Mouse (Mus musculus): ENCODE data around the gene Mrpl36.
A peak's percentile ranks its signal among the peaks of the same experiment; 100 is the strongest.

Mrpl36 gene

GRCm38 (mm10) chr13:73327827-73328698, at the start of gene Mrpl36, which contains the start of gene Ndufs6:
Gene Mrpl36, plus strand, starts transcription at chr13:73328513.
Gene Ndufs6, minus strand, starts transcription at chr13:73328542.
- peak; percentile 92 to 93 for DNase-seq (ENCODE audit: low spot score in 2 of 2)

GRCm38 (mm10) chr13:73279196-73279595, 49.1 kb upstream of the Mrpl36 start:
- no peak for DNase-seq (ENCODE audit: low spot score in 2 of 2)

- no peak for DNase-seq (ENCODE audit: low spot score in 2 of 2)
These were observed 45.9 kb upstream of the Mrpl36 start for GRCm38 (mm10) chr13:73282407-73282806.

GRCm38 (mm10) chr13:73283534-73283933, 44.8 kb upstream of the Mrpl36 start:
- no peak for DNase-seq (ENCODE audit: low spot score in 2 of 2)

- peak; percentile 63 to 65 for DNase-seq (ENCODE audit: low spot score in 2 of 2)
These were observed 38.1 kb upstream of the Mrpl36 start for GRCm38 (mm10) chr13:73290206-73290605.

- no peak for DNase-seq (ENCODE audit: low spot score in 2 of 2)
These were observed 37.2 kb upstream of the Mrpl36 start for GRCm38 (mm10) chr13:73291102-73291501.

GRCm38 (mm10) chr13:73298717-73299116, 29.6 kb upstream of the Mrpl36 start:
- DNase-seq (ENCODE audit: low spot score in 2 of 2), result no peak

GRCm38 (mm10) chr13:73299322-73299721, 29.0 kb upstream of the Mrpl36 start:
- DNase-seq (ENCODE audit: low spot score in 2 of 2), result no peak

- DNase-seq (ENCODE audit: low spot score in 2 of 2), result no peak
These were observed 23.6 kb upstream of the Mrpl36 start for GRCm38 (mm10) chr13:73304729-73305128.

GRCm38 (mm10) chr13:73305398-73306084, 22.8 kb upstream of the Mrpl36 start:
- DNase-seq (ENCODE audit: low spot score in 2 of 2), result no peak

GRCm38 (mm10) chr13:73306085-73306410, 22.3 kb upstream of the Mrpl36 start:
- no peak for DNase-seq (ENCODE audit: low spot score in 2 of 2)

- DNase-seq (ENCODE audit: low spot score in 2 of 2), result no peak
These were observed 21.9 kb upstream of the Mrpl36 start for GRCm38 (mm10) chr13:73306430-73306829.

- peak in 1 of 2 experiments; percentile 26 for DNase-seq (ENCODE audit: low spot score in 2 of 2)
These were observed 18.0 kb upstream of the Mrpl36 start for GRCm38 (mm10) chr13:73310183-73310929.

- no peak for DNase-seq (ENCODE audit: low spot score in 2 of 2)
These were observed 8.3 kb upstream of the Mrpl36 start for GRCm38 (mm10) chr13:73320048-73320447.

GRCm38 (mm10) chr13:73322626-73323025, 5.7 kb upstream of the Mrpl36 start:
- DNase-seq (ENCODE audit: low spot score in 2 of 2), result no peak

GRCm38 (mm10) chr13:73323406-73323805, 4.9 kb upstream of the Mrpl36 start:
- peak in 1 of 2 experiments; percentile 15 for DNase-seq (ENCODE audit: low spot score in 2 of 2)

GRCm38 (mm10) chr13:73330844-73331501, 2.7 kb downstream of the Mrpl36 start:
- DNase-seq (ENCODE audit: low spot score in 2 of 2), result peak; percentile 85 to 89

GRCm38 (mm10) chr13:73331736-73332135, 3.4 kb downstream of the Mrpl36 start:
- DNase-seq (ENCODE audit: low spot score in 2 of 2), result peak in 1 of 2 experiments; percentile 29

GRCm38 (mm10) chr13:73336753-73337152, 8.4 kb downstream of the Mrpl36 start:
- no peak for DNase-seq (ENCODE audit: low spot score in 2 of 2)

- DNase-seq (ENCODE audit: low spot score in 2 of 2), result no peak
These were observed 17.0 kb downstream of the Mrpl36 start for GRCm38 (mm10) chr13:73345102-73345890.

GRCm38 (mm10) chr13:73346131-73346530, 17.8 kb downstream of the Mrpl36 start:
- no peak for DNase-seq (ENCODE audit: low spot score in 2 of 2)
